Mouse (Mus musculus) G1E (cell line): ENCODE results near the gene Med28.

ENCODE experiments used
- CTCF ChIP-seq: IDR thresholded peaks from 2 replicates; pipeline ENCODE4 v1.5.1; 2012; ENCODE audit warnings: low read depth, low read length, inconsistent platforms, mixed read lengths
- GATA1 ChIP-seq: IDR thresholded peaks from 2 replicates; pipeline ENCODE4 v1.6.1; 2012; ENCODE audit warnings: borderline replicate concordance, low read length, inconsistent platforms, mixed read lengths

DNA sequence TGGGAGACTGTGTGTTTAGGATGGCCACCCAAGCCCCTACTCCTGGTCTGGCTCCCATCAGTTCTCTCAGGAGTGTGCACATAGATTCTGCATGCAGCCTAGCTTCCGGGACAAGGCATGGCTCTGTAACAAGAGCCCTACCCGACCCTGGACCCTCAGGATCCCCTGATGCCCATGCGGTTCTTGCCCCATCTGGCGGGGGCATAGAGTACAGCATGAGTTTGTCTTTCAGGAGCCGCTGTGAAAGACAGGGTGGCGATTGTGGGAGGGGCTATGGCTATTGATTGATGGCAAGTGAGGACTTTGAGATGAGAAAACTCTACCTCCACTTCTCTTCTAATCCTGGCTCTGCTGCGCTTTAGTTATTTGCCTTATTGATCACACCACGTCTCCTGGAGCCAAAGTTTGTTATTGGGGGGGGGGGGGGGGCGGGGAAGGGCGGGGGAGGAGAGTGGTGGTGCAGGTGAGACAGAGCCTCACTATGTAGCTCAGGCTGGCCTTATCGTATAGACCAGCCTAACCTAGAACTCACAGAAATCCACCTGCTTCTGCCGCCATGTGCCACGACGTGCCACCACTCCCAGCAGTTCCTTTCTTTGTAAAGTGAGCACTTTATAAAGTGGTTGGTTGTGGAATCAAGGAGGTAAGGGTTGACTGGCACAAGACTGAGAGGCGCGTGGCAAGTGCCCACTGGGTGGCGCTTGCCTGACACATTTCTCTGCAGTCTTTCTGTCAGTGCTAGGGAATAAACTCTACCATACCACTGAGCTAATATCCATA lies 14.5 kb downstream of the Med28 start:
- TF ChIP-seq CTCF (no peak), GATA1 (no peak)
